Mouse (Mus musculus) effector memory CD4-positive, alpha-beta T cell, adult 7 months (primary cell): ENCODE measurements around the gene 1700019N19Rik. TPM values are rescaled to one million over a fixed set of nuclear protein-coding genes. Genes with fewer than 3 reads are reported as not detected.

Experiments
- polyA plus RNA-seq: library from polyadenylated mRNA; unstranded; fragments of 100-300 nt; shearing (Covaris generic); gene quantifications from one replicate; pipeline ENCODE4 v1.2.1, GENCODE M21; 2017

Gene 1700019N19Rik
- not detected for polyA plus RNA-seq

GRCm38 (mm10) chr19:58794284-58794683 is at the start of gene 1700019N19Rik:
Gene 1700019N19Rik, minus strand, starts transcription at chr19:58794461.

DNA sequence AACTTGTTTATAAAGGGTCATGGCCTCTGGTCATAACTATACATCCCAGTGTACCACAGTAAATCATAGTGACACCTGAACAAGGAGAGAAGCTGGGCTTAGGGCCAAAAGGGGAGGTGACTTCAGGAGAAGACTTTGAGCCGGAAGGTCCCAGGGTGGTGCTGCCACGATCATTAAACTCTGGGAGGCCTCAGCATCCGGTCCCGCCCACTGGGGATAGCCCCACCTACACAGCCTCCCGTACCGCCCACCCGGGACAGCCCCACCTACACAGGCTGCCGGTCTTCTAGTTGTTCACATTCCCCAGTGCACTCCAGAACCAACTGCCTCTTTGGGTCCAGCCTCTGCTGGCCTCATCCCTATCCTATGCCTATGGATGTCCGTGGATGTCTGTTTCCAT is 34.8 kb downstream of the 1700019N19Rik start, which contains the start of gene Pnliprp2:
Gene Pnliprp2, plus strand, starts transcription at position 297 of the 400 bp plus-strand sequence.

Other genes starting within 250 kb of the 1700019N19Rik start
- gene Pnlip, start 142.0 kb downstream of the 1700019N19Rik start, polyA plus RNA-seq: not detected
- gene Pnliprp1, start 65.6 kb downstream of the 1700019N19Rik start, polyA plus RNA-seq: 1.3 TPM
- gene Pnliprp2, start 34.7 kb downstream of the 1700019N19Rik start, polyA plus RNA-seq: not detected
- gene Eno4, start 149.0 kb upstream of the 1700019N19Rik start, polyA plus RNA-seq: not detected
- 0.41 TPM for gene Hspa12a, start 149.2 kb upstream of the 1700019N19Rik start, polyA plus RNA-seq